Mouse (Mus musculus) heart, postnatal 0 days (tissue): Measurements from ENCODE around the gene Spaca4. TPM values are rescaled to one million over a fixed set of nuclear protein-coding genes. Genes with fewer than 3 reads are reported as not detected.
A peak's percentile ranks its signal among the peaks of the same experiment; 100 is the strongest.

ENCODE experiments used
- ATAC-seq: fragments of 200-750 bp; cut with Nextera tagmentation; 2 replicates; pipeline ENCODE4 v1.8.0; 2017; ENCODE audit warnings: low read depth, moderate number of reproducible peaks, moderate library complexity; ENCODE audit not compliant: insufficient read depth
- DNase-seq: peaks from one replicate; pipeline ENCODE4 v3.0.0-alpha.2; 2016; ENCODE audit warnings: low spot score
- H3K27ac ChIP-seq: fragments of 300-500 bp; sonication (generic); 2 replicates; pipeline ENCODE4 v1.5.1; 2014; ENCODE audit warnings: low read depth, mild to moderate bottlenecking
- H3K27me3 ChIP-seq: fragments of 300-500 bp; sonication (generic); 2 replicates; pipeline ENCODE4 v1.6.1; 2014; ENCODE audit warnings: low read length, mixed read lengths; ENCODE audit not compliant: control insufficient read depth, insufficient read depth
- H3K36me3 ChIP-seq: fragments of 300-500 bp; sonication (generic); replicated peaks from 2 replicates; pipeline ENCODE4 v1.6.1; 2014; ENCODE audit warnings: low read length, mixed read lengths; ENCODE audit not compliant: control insufficient read depth, insufficient read depth
- H3K4me1 ChIP-seq: fragments of 300-500 bp; sonication (generic); 2 replicates; pipeline ENCODE4 v1.6.1; 2014; ENCODE audit warnings: antibody characterized with exemption; ENCODE audit not compliant: control insufficient read depth, insufficient read depth
- H3K4me2 ChIP-seq: fragments of 300-500 bp; sonication (generic); 2 replicates; pipeline ENCODE4 v1.6.1; 2014; ENCODE audit warnings: low read depth, mild to moderate bottlenecking, low read length, moderate library complexity
- H3K4me3 ChIP-seq: fragments of 300-500 bp; sonication (generic); 2 replicates; pipeline ENCODE4 v1.5.1; 2014; ENCODE audit warnings: low read depth, low read length
- H3K9ac ChIP-seq: fragments of 300-500 bp; sonication (generic); replicated peaks from 2 replicates; pipeline ENCODE4 v1.6.1; 2014; ENCODE audit warnings: low read depth, low read length, mixed read lengths
- H3K9me3 ChIP-seq: fragments of 300-500 bp; sonication (generic); replicated peaks from 2 replicates; pipeline ENCODE4 v1.6.1; 2016; ENCODE audit warnings: low read length; ENCODE audit not compliant: control insufficient read depth
- CTCF ChIP-seq: IDR thresholded peaks from 2 replicates; pipeline ENCODE4 v1.5.1; 2016; ENCODE audit warnings: antibody characterized with exemption, control low read depth, low read depth
- EP300 ChIP-seq: IDR thresholded peaks from 2 replicates; pipeline ENCODE4 v1.6.1; 2016; ENCODE audit warnings: antibody characterized with exemption, low read depth
- WGBS: fragments of 180-500 bp; shearing (Covaris S2); extraction: QIAGEN DNeasy Blood & Tissue Kit; methylation state at CpG from one replicate; pipeline ENCODE4 v1.1.7; 2014; 5-methylcytosine and 5-hydroxymethylcytosine counted together
- polyA plus RNA-seq: library from polyadenylated mRNA; unstranded; fragments of >200 nt; fragmentation: Nextera tagmentation; extraction: Ambion mirVana; gene quantifications from 2 replicates; pipeline ENCODE4 v1.2.1, GENCODE M21; 2015
- total RNA-seq: library from RNA; depleted of rRNA; stranded (reverse); fragments of >200 nt; gene quantifications from 2 replicates; pipeline ENCODE4 v1.2.3, GENCODE M21; 2014; ENCODE audit warnings: low replicate concordance

Gene Spaca4
- total and polyA plus RNA-seq, 2 experiments from 2014 or later = not detected

DNA sequence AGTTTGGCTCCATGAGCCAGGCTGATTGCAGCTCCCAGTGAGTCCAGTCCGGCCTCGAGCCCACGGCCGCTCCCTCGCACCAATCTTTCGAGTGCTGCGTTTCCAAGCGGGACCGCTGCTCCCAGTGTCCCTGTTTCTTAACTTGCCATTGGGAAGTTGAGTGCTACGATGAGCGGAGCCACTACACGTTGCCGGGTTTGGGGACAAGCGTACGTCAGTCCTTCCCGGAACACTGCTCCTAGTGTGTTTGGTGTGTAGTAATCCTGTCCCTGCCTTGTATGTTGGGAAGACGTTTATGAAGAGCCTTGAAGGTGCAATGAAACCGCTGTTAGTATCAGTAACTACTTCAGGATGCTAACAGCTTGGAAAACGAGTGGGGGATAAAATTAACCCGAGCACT lies 7.3 kb downstream of the Spaca4 start:
- WGBS = under 1% methylated on average over 20 of the region's 20 CpGs
- ATAC-seq (no peak), DNase-seq (peak; percentile 33)
- Histone ChIP-seq H3K9ac (peak overlapping the region; percentile 90), H3K4me3 (peak overlapping the region; percentile 82), H3K4me2 (peak overlapping the region; percentile 68), H3K27ac (peak overlapping the region; percentile 90), H3K36me3 (peaks cover 31% of the 10 kb centered on the region), H3K4me1 (peaks cover 35% of the 10 kb centered on the region), H3K27me3 (no peaks in the 10 kb centered on the region), H3K9me3 (no peaks in the 10 kb centered on the region)
- TF ChIP-seq EP300 (no peak), CTCF (no peak)

- H3K9me3 ChIP-seq = no peaks in the 10 kb centered on the region
- peaks cover 35% of the 10 kb centered on the region for H3K4me1 ChIP-seq
- H3K27me3 ChIP-seq = no peaks in the 10 kb centered on the region
- peak within 1 kb of the TSS; percentile 90 for H3K9ac ChIP-seq
- TF ChIP-seq EP300 (peak; percentile 92; the same call in 1 of the 2 replicates), CTCF (peak; percentile 10; the same call in 1 of the 2 replicates)
- H3K4me2 ChIP-seq = peak within 1 kb of the TSS; percentile 76
- DNase-seq (peak; percentile 99), ATAC-seq (peak; percentile 81)
- WGBS = under 1% methylated on average over 41 of the region's 41 CpGs
- peak within 1 kb of the TSS; percentile 82 for H3K4me3 ChIP-seq
- peaks cover 32% of the 10 kb centered on the region for H3K36me3 ChIP-seq
- peak within 1 kb of the TSS; percentile 90 for H3K27ac ChIP-seq
Measured at GRCm38 (mm10) chr7:45717918-45718297, 7.7 kb downstream of the Spaca4 start, which contains the start of gene Sphk2. Gene Sphk2, minus strand, starts transcription at chr7:45718002.

- H3K27ac ChIP-seq = peak overlapping the region; percentile 90
- H3K27me3 ChIP-seq = no peaks in the 10 kb centered on the region
- H3K4me2 ChIP-seq = peak overlapping the region; percentile 76
- WGBS = 6% methylated on average over 31 of the region's 31 CpGs
- H3K4me3 ChIP-seq = peak overlapping the region; percentile 82
- no peaks in the 10 kb centered on the region for H3K9me3 ChIP-seq
- no peak for TF ChIP-seq CTCF
- no peak for TF ChIP-seq EP300
- peaks cover 35% of the 10 kb centered on the region for H3K4me1 ChIP-seq
- ATAC-seq (peak; percentile 28; the same call in 1 of the 2 replicates), DNase-seq (peak; percentile 65)
- H3K36me3 ChIP-seq = peaks cover 39% of the 10 kb centered on the region
- peak overlapping the region; percentile 80 for H3K9ac ChIP-seq
Measured at GRCm38 (mm10) chr7:45716952-45717917, 8.4 kb downstream of the Spaca4 start.

GRCm38 (mm10) chr7:45716460-45716857 lies 9.2 kb downstream of the Spaca4 start:
- Histone ChIP-seq H3K4me3 (peak overlapping the region; percentile 82; the same call in 1 of the 2 replicates), H3K4me1 (peaks cover 35% of the 10 kb centered on the region), H3K27ac (no peak overlapping the region), H3K9ac (no peak overlapping the region), H3K36me3 (peaks cover 42% of the 10 kb centered on the region), H3K9me3 (no peaks in the 10 kb centered on the region), H3K4me2 (peak overlapping the region; percentile 76), H3K27me3 (no peaks in the 10 kb centered on the region)
- DNase-seq (no peak), ATAC-seq (no peak)
- TF ChIP-seq EP300 (no peak), CTCF (no peak)
- WGBS = 80% methylated on average over 3 of the region's 3 CpGs

GRCm38 (mm10) chr7:45715741-45716459 lies 9.7 kb downstream of the Spaca4 start:
- Histone ChIP-seq H3K4me2 (peak overlapping the region; percentile 76), H3K4me3 (peak overlapping the region; percentile 57), H3K27me3 (no peaks in the 10 kb centered on the region), H3K4me1 (peaks cover 35% of the 10 kb centered on the region), H3K9me3 (no peaks in the 10 kb centered on the region), H3K27ac (peak overlapping the region; percentile 64), H3K9ac (no peak overlapping the region), H3K36me3 (peaks cover 44% of the 10 kb centered on the region)
- DNase-seq = no peak
- no peak for ATAC-seq
- TF ChIP-seq EP300 = no peak
- no peak for TF ChIP-seq CTCF
- 77% methylated on average over 19 of the region's 19 CpGs for WGBS
